Mouse (Mus musculus): Measurements from ENCODE around the gene Mtmr12.
A peak's percentile ranks its signal among the peaks of the same experiment; 100 is the strongest.

Gene Mtmr12

DNA sequence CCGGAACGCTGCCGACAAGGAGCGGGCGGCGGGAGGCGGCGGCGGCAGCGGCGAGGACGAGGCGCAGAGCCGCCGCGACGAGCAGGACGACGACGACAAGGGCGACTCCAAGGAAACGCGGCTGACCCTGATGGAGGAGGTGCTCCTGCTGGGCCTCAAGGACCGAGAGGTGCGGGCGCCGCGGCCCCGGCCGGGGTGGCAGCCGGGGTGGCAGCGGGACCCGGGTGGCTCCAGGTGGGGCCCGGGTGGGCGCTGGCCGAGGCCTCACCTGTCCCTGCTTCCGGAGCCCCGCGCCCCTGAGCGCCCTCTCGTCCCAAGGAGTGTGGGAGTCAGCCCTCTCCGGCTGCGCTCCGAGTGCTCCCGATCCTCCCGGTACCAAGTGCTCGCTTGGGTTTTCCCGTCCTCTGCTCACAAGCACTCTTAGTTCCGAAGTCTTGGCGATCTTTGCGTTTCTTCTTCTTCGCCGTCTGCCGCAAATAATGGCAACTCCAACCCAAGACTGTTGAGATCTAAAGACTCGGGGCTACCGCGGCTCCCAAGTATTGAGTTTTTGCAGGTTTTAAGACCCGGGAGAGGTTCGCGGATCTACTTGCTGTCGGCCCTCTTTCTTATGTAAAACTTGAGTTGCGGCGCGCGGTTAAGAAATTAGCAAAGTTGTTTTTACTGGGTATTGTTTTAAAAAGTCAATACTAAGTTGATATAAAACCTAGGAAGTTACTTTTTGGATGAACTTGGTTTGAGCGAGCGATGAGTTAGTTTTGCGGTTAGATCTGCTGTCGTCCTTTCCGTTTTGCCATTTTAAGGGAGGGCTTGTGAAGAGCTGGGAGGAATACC is 117.2 kb downstream of the Mtmr12 start, which contains the start of gene 1810049J17Rik:
1810049J17Rik (minus strand) TSS at position 112 of the 834 bp plus-strand sequence.
- peak; percentile 25 to 44 for DNase-seq (ENCODE audit: low spot score in 2 of 2)

DNA sequence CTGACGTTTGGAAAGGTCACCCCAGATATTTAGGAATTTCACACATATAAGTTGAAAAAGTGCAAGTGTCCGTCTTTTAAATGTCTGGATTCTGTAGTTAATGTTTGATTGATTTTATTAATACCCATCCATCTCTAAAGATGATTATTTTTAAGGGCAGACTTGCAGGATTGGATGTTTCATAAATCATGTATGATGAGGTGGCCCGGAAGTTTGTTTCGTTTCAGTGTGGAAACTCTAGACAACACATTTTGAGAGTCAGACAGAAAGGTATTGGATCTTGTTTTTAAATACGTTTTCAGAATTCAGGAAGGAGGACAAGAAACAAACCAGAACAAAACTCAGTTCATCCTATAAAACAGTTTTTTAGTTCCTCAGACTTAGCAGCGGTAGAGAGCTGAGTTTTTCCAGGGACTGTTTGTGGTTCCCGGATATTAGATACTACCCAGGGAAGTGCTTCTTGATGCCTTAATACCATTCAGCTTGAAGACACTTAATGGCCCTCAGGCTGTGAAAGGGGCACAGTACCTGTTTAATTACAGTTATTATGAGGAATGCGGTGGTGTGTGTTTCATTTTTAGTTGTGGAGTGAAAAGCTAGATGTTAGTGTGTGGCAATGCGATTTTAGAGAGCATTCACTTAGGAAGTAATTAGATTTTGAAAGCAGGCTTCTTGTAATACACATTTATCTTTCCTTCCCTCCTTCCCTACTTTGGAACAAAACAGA is 118.0 kb downstream of the Mtmr12 start:
- DNase-seq (ENCODE audit: low spot score in 2 of 2), result no peak
